Mouse (Mus musculus) 3T3-L1 (cell line): ENCODE measurements around the gene Tcirg1.
A peak's percentile ranks its signal among the peaks of the same experiment; 100 is the strongest.

Experiments
- DNase-seq: peaks from one replicate; pipeline ENCODE4 v3.0.0-alpha.2; 2015; ENCODE audit warnings: low read depth, low spot score

The Tcirg1 gene

GRCm38 (mm10) chr19:3898952-3899351 lies 8.0 kb downstream of the Tcirg1 start:
- DNase-seq = no peak

- DNase-seq = no peak
These were observed 9.4 kb downstream of the Tcirg1 start for GRCm38 (mm10) chr19:3897557-3897956.

- no peak for DNase-seq
These were observed 10.7 kb downstream of the Tcirg1 start for GRCm38 (mm10) chr19:3896208-3896607.

- no peak for DNase-seq
These were observed 11.7 kb downstream of the Tcirg1 start for GRCm38 (mm10) chr19:3895171-3895631.

GRCm38 (mm10) chr19:3894294-3894693 lies 12.6 kb downstream of the Tcirg1 start:
- DNase-seq = no peak

GRCm38 (mm10) chr19:3893545-3894116 lies 13.3 kb downstream of the Tcirg1 start:
- DNase-seq = no peak

GRCm38 (mm10) chr19:3890181-3890580 lies 16.8 kb downstream of the Tcirg1 start:
- DNase-seq = peak; percentile 61

- DNase-seq = no peak
These were observed 17.8 kb downstream of the Tcirg1 start for GRCm38 (mm10) chr19:3889096-3889495.

GRCm38 (mm10) chr19:3884325-3884990 lies 22.5 kb downstream of the Tcirg1 start:
- DNase-seq = no peak

GRCm38 (mm10) chr19:3882214-3882613 lies 24.7 kb downstream of the Tcirg1 start:
- DNase-seq = no peak

GRCm38 (mm10) chr19:3880054-3880848 lies 26.7 kb downstream of the Tcirg1 start:
- no peak for DNase-seq

- DNase-seq = no peak
These were observed 31.9 kb downstream of the Tcirg1 start for GRCm38 (mm10) chr19:3875045-3875444.

GRCm38 (mm10) chr19:3872373-3872772 lies 34.6 kb downstream of the Tcirg1 start:
- no peak for DNase-seq

- DNase-seq = no peak
These were observed 35.5 kb downstream of the Tcirg1 start for GRCm38 (mm10) chr19:3871468-3871867.

GRCm38 (mm10) chr19:3868290-3868689 lies 38.6 kb downstream of the Tcirg1 start:
- DNase-seq = no peak

- no peak for DNase-seq
These were observed 42.0 kb downstream of the Tcirg1 start for GRCm38 (mm10) chr19:3864960-3865359.

GRCm38 (mm10) chr19:3862713-3863112 lies 44.2 kb downstream of the Tcirg1 start:
- no peak for DNase-seq

- no peak for DNase-seq
These were observed 49.7 kb downstream of the Tcirg1 start for GRCm38 (mm10) chr19:3857220-3857619.

- DNase-seq = no peak
These were observed 51.3 kb downstream of the Tcirg1 start for GRCm38 (mm10) chr19:3855601-3856000.

GRCm38 (mm10) chr19:3855091-3855490 lies 51.8 kb downstream of the Tcirg1 start:
- peak; percentile 40 for DNase-seq

GRCm38 (mm10) chr19:3853891-3854290 lies 53.0 kb downstream of the Tcirg1 start:
- DNase-seq = peak; percentile 51

- no peak for DNase-seq
These were observed 53.8 kb downstream of the Tcirg1 start for GRCm38 (mm10) chr19:3853121-3853520.
